Mouse (Mus musculus): ENCODE measurements at regions not wholly inside any gene's neighbourhood (a gene's known extent, or its start where the extent isn't known, plus 50 kb on each side); places are given as distances from the start of the nearest gene placed in this dataset.

GRCm38 (mm10) chr1:149760440-149760839, 200.7 kb downstream of the Pla2g4a start:
- no peak for DNase-seq (ENCODE audit: inconsistent age in 2 of 2, low spot score in 1 of 2)

- no peak for DNase-seq (ENCODE audit: inconsistent age in 2 of 2, low spot score in 1 of 2)
Observed at GRCm38 (mm10) chr1:149758783-149759132, 202.3 kb downstream of the Pla2g4a start.

- peak in 1 of 2 experiments; percentile 71 for DNase-seq (ENCODE audit: inconsistent age in 2 of 2, low spot score in 1 of 2)
Observed at GRCm38 (mm10) chr1:149758092-149758782, 202.9 kb downstream of the Pla2g4a start.

- DNase-seq (ENCODE audit: inconsistent age in 2 of 2, low spot score in 1 of 2) = no peak
Observed at GRCm38 (mm10) chr1:149753269-149754060, 207.6 kb downstream of the Pla2g4a start.

GRCm38 (mm10) chr1:149749405-149749804, 211.7 kb downstream of the Pla2g4a start:
- DNase-seq (ENCODE audit: inconsistent age in 2 of 2, low spot score in 1 of 2) = no peak

GRCm38 (mm10) chr1:149738959-149739358, 222.1 kb downstream of the Pla2g4a start:
- peak; percentile 26 to 55 for DNase-seq (ENCODE audit: inconsistent age in 2 of 2, low spot score in 1 of 2)

GRCm38 (mm10) chr1:149734241-149734640, 226.8 kb downstream of the Pla2g4a start:
- DNase-seq (ENCODE audit: inconsistent age in 2 of 2, low spot score in 1 of 2) = no peak

- DNase-seq (ENCODE audit: inconsistent age in 2 of 2, low spot score in 1 of 2) = no peak
Observed at GRCm38 (mm10) chr1:149715171-149715570, 245.9 kb downstream of the Pla2g4a start.

GRCm38 (mm10) chr1:149712330-149712729, 248.8 kb downstream of the Pla2g4a start:
- DNase-seq (ENCODE audit: inconsistent age in 2 of 2, low spot score in 1 of 2) = no peak

- peak in 1 of 2 experiments; percentile 5 for DNase-seq (ENCODE audit: inconsistent age in 2 of 2, low spot score in 1 of 2)
Observed at GRCm38 (mm10) chr1:149705223-149705622, 255.9 kb downstream of the Pla2g4a start.

GRCm38 (mm10) chr1:149699411-149699810, 261.7 kb downstream of the Pla2g4a start:
- DNase-seq (ENCODE audit: inconsistent age in 2 of 2, low spot score in 1 of 2) = no peak

- DNase-seq (ENCODE audit: inconsistent age in 2 of 2, low spot score in 1 of 2) = no peak
Observed at GRCm38 (mm10) chr1:149674166-149674565, 286.9 kb downstream of the Pla2g4a start.

- no peak for DNase-seq (ENCODE audit: inconsistent age in 2 of 2, low spot score in 1 of 2)
Observed at GRCm38 (mm10) chr1:149672571-149672970, 288.5 kb downstream of the Pla2g4a start.

GRCm38 (mm10) chr1:149672117-149672516, 289.0 kb downstream of the Pla2g4a start:
- DNase-seq (ENCODE audit: inconsistent age in 2 of 2, low spot score in 1 of 2) = no peak

GRCm38 (mm10) chr1:149671091-149671490, 290.0 kb downstream of the Pla2g4a start:
- DNase-seq (ENCODE audit: inconsistent age in 2 of 2, low spot score in 1 of 2) = no peak
